Mouse (Mus musculus): ENCODE results near the gene Cdh8. TPM values are rescaled to one million over a fixed set of nuclear protein-coding genes. Genes with fewer than 3 reads are reported as not detected.

The Cdh8 gene
- total RNA-seq (2021), result under 1 TPM; 0.46 to 0.50 TPM
- long read RNA-seq, experiment 1, result 0 reads
- long read RNA-seq, experiment 2, result 0 reads

DNA sequence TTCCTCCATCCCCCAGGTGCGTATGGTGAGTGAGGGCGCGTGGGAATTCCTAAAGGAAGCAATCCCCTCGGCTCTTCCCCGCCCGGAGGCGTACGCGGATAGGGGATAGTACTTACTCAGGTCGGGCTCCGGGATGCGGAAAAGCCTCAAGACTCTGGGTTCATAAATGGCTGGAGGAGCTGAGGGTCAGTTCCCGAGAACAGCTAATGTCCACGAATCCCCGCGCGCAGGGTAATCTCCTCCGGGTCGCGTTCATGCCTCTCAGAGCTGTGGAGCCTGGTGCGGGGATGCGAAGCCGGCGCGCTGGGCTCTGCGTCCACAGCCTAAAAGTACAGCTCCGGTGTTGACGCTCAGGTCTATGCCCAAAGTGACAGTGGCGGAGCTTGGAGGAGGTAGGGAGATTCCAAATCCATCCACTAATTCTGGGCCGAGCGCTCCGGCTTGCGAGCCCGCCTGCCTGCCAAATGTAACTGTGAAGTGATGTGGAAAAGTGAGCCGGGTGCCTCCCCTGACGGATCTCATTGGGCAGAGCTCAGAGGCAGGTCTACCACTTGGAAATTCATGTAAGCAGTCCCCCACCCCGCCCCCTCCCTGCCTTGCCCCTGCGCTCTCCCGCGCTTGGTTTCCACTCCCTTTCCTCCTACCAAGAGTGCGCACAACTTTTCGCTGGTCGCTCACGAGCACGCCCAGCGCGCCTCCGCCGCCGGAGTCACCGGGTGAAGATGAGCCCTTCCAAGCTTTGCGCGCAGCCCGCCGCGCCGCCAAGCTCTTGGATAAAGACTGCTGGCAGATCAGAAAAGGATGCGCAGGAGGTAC lies at the start of gene Cdh8:
TSS of gene Cdh8 (minus strand) at position 506 of the 816 bp plus-strand sequence.
- peak; percentile 9 to 13 for DNase-seq

DNA sequence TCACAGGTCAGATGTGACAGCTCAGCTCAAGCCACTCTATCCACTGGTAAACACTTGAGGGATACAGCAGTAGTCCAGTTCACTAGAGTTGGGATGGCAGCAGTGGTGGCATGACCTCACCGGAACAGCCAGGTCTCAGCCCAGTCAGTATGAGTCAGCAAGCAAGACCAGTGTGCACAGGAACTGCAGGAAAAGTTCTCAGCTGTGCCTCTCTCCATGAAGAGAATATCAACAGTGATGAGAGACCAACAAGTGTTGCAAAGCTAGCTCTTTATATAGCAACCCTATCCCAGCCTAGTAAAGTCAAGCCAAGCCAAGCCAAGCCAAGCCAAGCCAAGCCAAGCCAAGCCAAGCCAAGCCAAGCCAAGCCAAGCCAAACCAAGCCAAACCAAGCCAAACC lies 30.2 kb upstream of the Cdh8 start:
- peak; percentile 60 to 83 for DNase-seq

- DNase-seq, result peak in 1 of 2 experiments; percentile 17
Observed at GRCm38 (mm10) chr8:99425901-99426300, 9.6 kb upstream of the Cdh8 start.

DNA sequence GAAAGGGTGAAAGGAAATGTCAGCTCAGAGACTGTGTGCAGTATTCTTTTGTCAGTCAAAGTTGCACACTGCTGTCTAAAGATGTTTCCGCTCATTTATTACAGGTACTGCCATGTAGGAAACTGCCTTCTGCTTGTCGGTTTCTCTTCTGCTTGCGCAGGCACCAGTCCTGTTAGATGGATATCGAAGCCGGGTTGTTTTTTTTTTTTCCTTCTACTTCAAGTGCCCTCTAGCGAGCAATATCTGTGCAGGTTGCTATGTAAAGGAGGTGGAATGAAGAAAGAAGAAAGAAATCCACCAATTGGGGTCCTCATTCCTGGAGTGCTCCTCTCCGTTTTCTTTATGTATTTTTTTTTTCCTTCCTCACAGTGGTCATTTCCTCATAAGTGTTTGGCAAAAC lies 5.2 kb upstream of the Cdh8 start:
- DNase-seq, result no peak

- DNase-seq, result no peak
Observed at GRCm38 (mm10) chr8:99419726-99420125, 3.5 kb upstream of the Cdh8 start.

DNA sequence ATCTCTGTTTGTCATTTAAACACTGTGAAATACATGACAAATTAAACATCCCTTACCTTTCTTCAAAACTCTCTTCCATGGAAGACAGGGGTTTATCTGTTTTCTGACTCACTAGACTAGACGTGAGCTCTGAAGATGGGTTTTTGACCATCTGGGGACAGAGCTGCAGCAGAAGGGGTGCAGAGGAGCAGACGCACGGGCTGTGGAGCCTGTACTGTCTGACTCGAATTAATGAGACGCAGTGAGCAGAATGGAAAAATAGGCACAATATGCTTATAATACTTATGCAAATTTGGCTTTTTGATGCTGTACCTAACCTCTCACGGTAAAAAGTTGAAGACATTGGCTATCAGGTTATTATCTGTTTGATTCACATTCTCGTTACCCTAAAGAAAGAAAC lies 1.2 kb upstream of the Cdh8 start:
- DNase-seq, result no peak

- peak in 1 of 2 experiments; percentile 13 for DNase-seq
Observed at GRCm38 (mm10) chr8:99415076-99415965, 950 bp downstream of the Cdh8 start.

DNA sequence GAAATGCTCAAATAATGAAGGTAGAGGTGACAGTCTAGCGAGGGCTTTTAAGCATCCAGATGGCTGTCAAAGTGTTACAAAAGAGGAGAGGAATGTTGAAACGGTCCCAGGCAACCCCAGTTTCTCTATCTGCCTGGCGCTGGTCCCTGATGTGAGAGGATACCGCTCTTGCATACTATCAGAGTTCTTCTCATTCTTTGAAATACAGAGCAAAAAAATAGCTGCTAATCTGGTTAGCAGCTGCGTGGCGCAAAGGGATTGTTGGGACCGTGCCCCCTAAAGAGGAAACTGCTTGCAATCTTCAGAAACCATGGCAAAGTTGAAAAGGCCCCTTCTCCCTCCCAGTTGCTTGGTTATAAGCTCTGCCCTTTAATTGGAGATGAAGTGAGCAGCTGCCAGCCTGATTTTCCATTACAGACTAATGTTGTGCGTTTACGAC lies 1.8 kb downstream of the Cdh8 start:
- no peak for DNase-seq

- DNase-seq, result no peak
Observed at GRCm38 (mm10) chr8:99413877-99414482, 2.3 kb downstream of the Cdh8 start.

GRCm38 (mm10) chr8:99393908-99394307 lies 22.4 kb downstream of the Cdh8 start:
- no peak for DNase-seq

GRCm38 (mm10) chr8:99370104-99370503 lies 46.2 kb downstream of the Cdh8 start:
- no peak for DNase-seq

DNA sequence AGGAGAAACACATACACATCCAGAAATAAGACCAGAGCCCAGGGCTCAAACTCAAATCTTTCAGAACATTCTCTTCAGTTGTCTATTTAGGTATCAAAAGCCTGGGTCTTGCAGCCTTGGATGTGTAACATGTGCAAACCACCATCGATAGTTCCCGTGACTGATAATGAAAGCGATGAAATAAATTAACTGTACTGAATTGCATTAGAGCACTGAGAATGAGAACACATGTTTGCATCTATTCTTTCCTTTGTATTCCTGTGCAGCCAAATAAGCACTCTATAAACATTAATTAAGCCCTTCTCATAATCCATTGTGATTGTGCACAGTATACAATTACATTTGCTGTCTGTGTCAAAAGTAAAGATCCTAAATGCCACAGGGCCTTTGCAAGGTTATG lies 47.1 kb downstream of the Cdh8 start:
- DNase-seq, result no peak

GRCm38 (mm10) chr8:99368449-99368848 lies 47.8 kb downstream of the Cdh8 start:
- DNase-seq, result no peak

DNA sequence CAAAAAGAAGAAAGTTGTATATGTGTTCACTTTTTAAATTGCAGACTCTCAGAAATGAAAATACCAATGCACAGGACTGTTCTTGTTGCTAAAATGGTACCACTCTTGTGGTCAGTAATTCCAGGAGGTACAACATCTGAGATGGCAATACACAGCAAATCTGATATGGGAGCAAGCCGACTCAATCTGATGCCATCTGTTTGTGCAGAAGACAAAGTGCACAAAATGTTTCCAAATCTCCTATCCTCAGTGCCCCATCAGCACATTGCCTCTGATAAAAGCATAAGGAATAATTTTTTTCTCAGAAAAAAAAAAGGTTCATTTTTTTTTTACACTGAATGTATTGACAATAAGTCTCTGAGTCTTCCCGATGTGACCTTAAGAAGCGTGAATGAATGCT lies 62.3 kb downstream of the Cdh8 start:
- DNase-seq, result no peak

DNA sequence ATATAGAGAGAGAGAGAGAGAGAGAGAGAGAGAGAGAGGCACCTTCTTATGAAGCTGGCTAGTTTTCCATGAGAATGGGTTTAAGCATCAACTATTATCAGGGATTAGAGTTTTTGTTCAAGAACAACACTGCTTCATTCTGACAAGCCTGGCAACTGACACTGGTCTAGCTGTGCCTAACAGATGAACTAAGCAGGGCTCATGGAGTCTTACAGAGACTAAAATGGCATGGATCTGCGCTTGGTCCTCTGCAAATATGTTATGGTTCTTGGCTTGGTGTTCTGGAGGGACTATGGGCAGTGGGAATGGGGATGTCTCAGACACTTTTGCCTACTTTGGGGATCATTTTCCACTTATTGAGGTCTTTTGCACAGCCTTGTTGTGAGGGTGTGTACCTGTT lies 63.0 kb downstream of the Cdh8 start:
- DNase-seq, result no peak

- no peak for DNase-seq
Observed at GRCm38 (mm10) chr8:99349456-99349855, 66.8 kb downstream of the Cdh8 start.

DNA sequence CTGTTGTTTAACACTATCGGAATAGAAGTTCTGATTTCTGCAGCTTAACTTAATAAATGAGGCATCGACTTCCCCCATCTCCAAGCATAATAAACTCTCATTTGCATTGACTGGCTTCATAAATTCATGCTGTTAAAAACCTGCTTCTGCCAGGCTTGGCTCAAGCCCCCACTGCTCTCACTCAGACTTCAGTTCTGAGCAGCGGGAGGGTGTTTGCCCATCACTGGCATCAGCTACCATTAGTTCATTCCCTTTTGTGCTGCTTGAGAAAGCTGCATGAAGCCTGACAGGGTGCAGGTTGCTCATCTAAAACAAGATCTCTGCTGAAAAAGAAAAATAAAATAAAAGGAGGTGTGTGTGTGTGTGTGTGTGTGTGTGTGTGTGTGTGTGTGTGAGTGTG lies 67.7 kb downstream of the Cdh8 start:
- no peak for DNase-seq

DNA sequence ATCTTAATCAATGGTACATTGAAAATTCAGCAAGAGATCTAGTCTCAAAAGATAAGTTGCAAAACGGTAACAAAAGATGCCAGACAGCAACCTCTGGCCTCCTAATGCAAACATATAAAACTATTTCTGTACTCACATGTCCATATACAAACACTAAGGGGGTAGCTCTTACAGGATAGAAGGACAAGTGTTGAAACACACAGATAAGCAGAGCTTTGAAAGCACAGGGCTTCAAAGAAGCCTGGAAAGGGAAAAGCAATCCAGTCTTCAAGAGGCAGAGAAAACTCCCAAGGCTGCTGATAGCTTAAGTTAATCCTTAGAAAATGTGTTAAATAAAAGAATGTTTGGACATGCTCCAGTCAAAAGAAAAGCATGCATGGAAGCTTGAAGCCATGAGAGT lies 77.0 kb downstream of the Cdh8 start:
- DNase-seq, result no peak

GRCm38 (mm10) chr8:99327559-99327958 lies 88.7 kb downstream of the Cdh8 start:
- no peak for DNase-seq

DNA sequence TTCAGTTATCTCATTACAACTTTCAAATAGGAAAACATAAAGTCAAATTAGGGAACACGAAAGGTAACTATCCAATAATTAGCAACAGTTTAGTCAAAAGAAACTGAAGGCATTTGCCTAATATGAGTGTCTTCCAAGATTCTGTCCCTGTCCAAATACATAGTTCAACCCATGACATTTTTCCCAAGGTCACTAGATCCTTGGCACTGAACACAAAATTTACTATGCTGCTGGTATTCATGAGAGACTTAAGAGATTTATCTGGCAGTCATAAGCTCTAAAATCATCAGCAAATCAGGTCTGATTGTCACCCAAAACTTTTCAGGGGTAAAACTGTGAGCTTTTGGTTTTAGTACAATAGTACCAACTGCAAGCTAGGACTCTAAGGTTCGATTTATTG lies 101.7 kb downstream of the Cdh8 start:
- DNase-seq, result no peak

- no peak for DNase-seq
Observed at GRCm38 (mm10) chr8:99304184-99304583, 112.1 kb downstream of the Cdh8 start.

DNA sequence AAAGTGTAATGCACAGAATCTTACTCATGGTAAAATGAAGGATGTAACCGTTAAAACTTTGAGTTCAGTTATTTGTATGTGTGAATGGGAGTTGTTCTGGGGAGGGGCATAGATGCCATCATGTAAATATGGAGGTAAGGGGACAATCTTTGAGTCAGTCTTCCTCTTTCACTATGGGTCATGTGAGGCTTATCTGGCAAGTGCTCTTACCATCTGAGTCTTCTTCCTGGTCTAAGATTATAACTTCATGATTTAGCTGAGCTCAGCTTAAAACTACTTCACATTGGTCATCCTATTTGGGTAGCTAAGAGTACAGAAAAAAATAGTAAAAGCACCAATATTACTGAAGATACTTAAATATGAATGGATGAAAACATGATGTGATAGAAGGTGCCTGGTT lies 126.1 kb downstream of the Cdh8 start:
- no peak for DNase-seq

GRCm38 (mm10) chr8:99285103-99285502 lies 131.2 kb downstream of the Cdh8 start:
- DNase-seq, result no peak
